Mouse (Mus musculus) liver (tissue): ENCODE measurements around the gene Fam169b.
A peak's percentile ranks its signal among the peaks of the same experiment; 100 is the strongest.
"Not testable (repeated sequence)": the region's sequence is repeated elsewhere in the genome, so short reads cannot be mapped to it uniquely, and the experiment has no call there.

Experiments
- DNase-seq: peaks from one replicate; pipeline ENCODE4 v3.0.0-alpha.2; 2020; ENCODE audit warnings: mixed read lengths

Gene Fam169b

GRCm38 (mm10) chr7:68286526-68287481 lies 13.2 kb downstream of the Fam169b start:
- DNase-seq: no peak

- DNase-seq: no peak
Measured at GRCm38 (mm10) chr7:68287582-68287981, 13.9 kb downstream of the Fam169b start.

GRCm38 (mm10) chr7:68288000-68288399 lies 14.4 kb downstream of the Fam169b start:
- DNase-seq: not testable (repeated sequence)

- no peak for DNase-seq
Measured at GRCm38 (mm10) chr7:68289081-68289480, 15.4 kb downstream of the Fam169b start.

- DNase-seq: no peak
Measured at GRCm38 (mm10) chr7:68291603-68292002, 18.0 kb downstream of the Fam169b start.

GRCm38 (mm10) chr7:68293997-68294789 lies 20.6 kb downstream of the Fam169b start:
- no peak for DNase-seq

- no peak for DNase-seq
Measured at GRCm38 (mm10) chr7:68296487-68296886, 22.8 kb downstream of the Fam169b start.

GRCm38 (mm10) chr7:68298381-68299076 lies 24.9 kb downstream of the Fam169b start:
- no peak for DNase-seq

- no peak for DNase-seq
Measured at GRCm38 (mm10) chr7:68301160-68301559, 27.5 kb downstream of the Fam169b start.

GRCm38 (mm10) chr7:68302586-68303433 lies 29.2 kb downstream of the Fam169b start:
- peak; percentile 60 for DNase-seq

GRCm38 (mm10) chr7:68303685-68304084 lies 30.0 kb downstream of the Fam169b start:
- DNase-seq: no peak

- no peak for DNase-seq
Measured at GRCm38 (mm10) chr7:68305781-68306575, 32.3 kb downstream of the Fam169b start.

GRCm38 (mm10) chr7:68306756-68307155 lies 33.1 kb downstream of the Fam169b start:
- no peak for DNase-seq

- no peak for DNase-seq
Measured at GRCm38 (mm10) chr7:68311469-68311868, 37.8 kb downstream of the Fam169b start.

- DNase-seq: no peak
Measured at GRCm38 (mm10) chr7:68312395-68312794, 38.8 kb downstream of the Fam169b start.

GRCm38 (mm10) chr7:68313038-68313782 lies 39.6 kb downstream of the Fam169b start:
- no peak for DNase-seq

GRCm38 (mm10) chr7:68314286-68314685 lies 40.6 kb downstream of the Fam169b start:
- DNase-seq: no peak

- DNase-seq: no peak
Measured at GRCm38 (mm10) chr7:68315068-68315467, 41.4 kb downstream of the Fam169b start.

- no peak for DNase-seq
Measured at GRCm38 (mm10) chr7:68318006-68318788, 44.6 kb downstream of the Fam169b start.

- DNase-seq: no peak
Measured at GRCm38 (mm10) chr7:68318979-68319378, 45.3 kb downstream of the Fam169b start.
